Mouse (Mus musculus) testis, adult 2 months (tissue): ENCODE data around the gene Gatad2a. TPM values are rescaled to one million over a fixed set of nuclear protein-coding genes. Genes with fewer than 3 reads are reported as not detected.

Experiments used
- H3K27ac ChIP-seq: fragments of 200-500 bp; 2 replicates; pipeline ENCODE4 v1.5.1; 2012; ENCODE audit warnings: low read depth, low read length; ENCODE audit not compliant: control insufficient read depth, insufficient read depth
- H3K27me3 ChIP-seq: fragments of 200-500 bp; 2 replicates; pipeline ENCODE4 v1.6.1; 2012; ENCODE audit warnings: mild to moderate bottlenecking, low read length, moderate library complexity; ENCODE audit not compliant: control insufficient read depth, insufficient read depth
- H3K36me3 ChIP-seq: fragments of 200-500 bp; 2 replicates; pipeline ENCODE4 v1.6.1; 2012; ENCODE audit warnings: mild to moderate bottlenecking, low read length; ENCODE audit not compliant: control insufficient read depth, insufficient read depth
- H3K4me1 ChIP-seq: fragments of 200-500 bp; 2 replicates; pipeline ENCODE4 v1.6.1; 2012; ENCODE audit warnings: low read length; ENCODE audit not compliant: control insufficient read depth, insufficient read depth
- H3K4me3 ChIP-seq: fragments of 200-500 bp; 2 replicates; pipeline ENCODE4 v1.5.1; 2012; ENCODE audit warnings: low read depth, mild to moderate bottlenecking, low read length, moderate library complexity, mixed read lengths; ENCODE audit not compliant: control insufficient read depth
- CTCF ChIP-seq: fragments of 200-500 bp; IDR thresholded peaks from 2 replicates; pipeline ENCODE4 v1.5.1; 2012; ENCODE audit warnings: low read depth, mild to moderate bottlenecking, inconsistent platforms, low read length, moderate library complexity; ENCODE audit not compliant: control insufficient read depth, insufficient read depth, insufficient replicate concordance
- POLR2A ChIP-seq: fragments of 200-500 bp; IDR thresholded peaks from 2 replicates; pipeline ENCODE4 v1.6.1; 2012; ENCODE audit warnings: low read depth, mild to moderate bottlenecking, inconsistent platforms, low read length, moderate library complexity; ENCODE audit not compliant: control insufficient read depth
- polyA plus RNA-seq: library from polyadenylated mRNA; depleted of rRNA; stranded (reverse); fragments of >200 nt; gene quantifications from 2 replicates; pipeline ENCODE4 v1.2.3, GENCODE M21; 2012

Gene Gatad2a
- polyA plus RNA-seq, 1 experiment = 80.8 TPM

- Histone ChIP-seq H3K27me3 (no peaks in the 10 kb centered on the region), H3K27ac (peak overlapping the region; percentile 45), H3K4me3 (peak overlapping the region; percentile 24; the same call in 1 of the 2 replicates), H3K36me3 (no peaks in the 10 kb centered on the region; the same call in 1 of the 2 replicates), H3K4me1 (peaks cover 17% of the 10 kb centered on the region)
- TF ChIP-seq CTCF (no peak), POLR2A (no peak)
These were observed 61.6 kb downstream of the Gatad2a start for GRCm38 (mm10) chr8:69934582-69934981.

GRCm38 (mm10) chr8:69933811-69934210, 62.4 kb downstream of the Gatad2a start:
- TF ChIP-seq CTCF = no peak
- TF ChIP-seq POLR2A = no peak
- no peaks in the 10 kb centered on the region for H3K27me3 ChIP-seq
- H3K4me1 ChIP-seq = peaks cover 17% of the 10 kb centered on the region
- no peaks in the 10 kb centered on the region; the same call in 1 of the 2 replicates for H3K36me3 ChIP-seq
- no peak overlapping the region for H3K4me3 ChIP-seq
- no peak overlapping the region for H3K27ac ChIP-seq

- no peak for TF ChIP-seq CTCF
- TF ChIP-seq POLR2A = no peak
- Histone ChIP-seq H3K4me3 (no peak overlapping the region), H3K4me1 (no peaks in the 10 kb centered on the region), H3K36me3 (no peaks in the 10 kb centered on the region), H3K27me3 (no peaks in the 10 kb centered on the region), H3K27ac (no peak overlapping the region)
These were observed 69.3 kb downstream of the Gatad2a start for GRCm38 (mm10) chr8:69926901-69927300.

- Histone ChIP-seq H3K27me3 (no peaks in the 10 kb centered on the region), H3K27ac (no peak overlapping the region), H3K4me1 (peaks cover 2% of the 10 kb centered on the region), H3K36me3 (no peaks in the 10 kb centered on the region), H3K4me3 (no peak overlapping the region)
- TF ChIP-seq CTCF = no peak
- TF ChIP-seq POLR2A = no peak
These were observed 72.2 kb downstream of the Gatad2a start for GRCm38 (mm10) chr8:69923986-69924385.

GRCm38 (mm10) chr8:69921141-69921540, 75.0 kb downstream of the Gatad2a start:
- Histone ChIP-seq H3K36me3 (no peaks in the 10 kb centered on the region; the same call in 1 of the 2 replicates), H3K27me3 (no peaks in the 10 kb centered on the region), H3K4me1 (peaks cover 2% of the 10 kb centered on the region), H3K27ac (no peak overlapping the region), H3K4me3 (no peak overlapping the region)
- TF ChIP-seq POLR2A = no peak

- no peaks in the 10 kb centered on the region; the same call in 1 of the 2 replicates for H3K36me3 ChIP-seq
- no peak overlapping the region for H3K27ac ChIP-seq
- peaks cover 2% of the 10 kb centered on the region for H3K4me1 ChIP-seq
- no peak overlapping the region for H3K4me3 ChIP-seq
- TF ChIP-seq POLR2A (no peak), CTCF (no peak)
- no peaks in the 10 kb centered on the region for H3K27me3 ChIP-seq
These were observed 76.1 kb downstream of the Gatad2a start for GRCm38 (mm10) chr8:69919876-69920662.

GRCm38 (mm10) chr8:69919010-69919409, 77.2 kb downstream of the Gatad2a start:
- peaks cover 2% of the 10 kb centered on the region for H3K4me1 ChIP-seq
- H3K36me3 ChIP-seq = no peaks in the 10 kb centered on the region; the same call in 1 of the 2 replicates
- TF ChIP-seq POLR2A (no peak), CTCF (no peak)
- H3K27me3 ChIP-seq = no peaks in the 10 kb centered on the region
- no peak overlapping the region for H3K27ac ChIP-seq
- no peak overlapping the region for H3K4me3 ChIP-seq

- Histone ChIP-seq H3K27ac (no peak overlapping the region), H3K4me3 (no peak overlapping the region), H3K4me1 (peaks cover 2% of the 10 kb centered on the region), H3K36me3 (no peaks in the 10 kb centered on the region; the same call in 1 of the 2 replicates), H3K27me3 (no peaks in the 10 kb centered on the region)
- TF ChIP-seq POLR2A (no peak), CTCF (no peak)
These were observed 77.7 kb downstream of the Gatad2a start for GRCm38 (mm10) chr8:69918506-69918905.
